Mouse (Mus musculus): Measurements from ENCODE around the gene Dolk. TPM values are rescaled to one million over a fixed set of nuclear protein-coding genes. Genes with fewer than 3 reads are reported as not detected.

Dolk gene
- total RNA-seq, 2 experiments from 2014 or later, result 8.7 to 11.2 TPM

Other genes starting within 250 kb of the Dolk start
- gene Wdr34, start 237.5 kb downstream of the Dolk start, total RNA-seq (2014; fragmentation: Nextera tagmentation), result 18.8 and 31.6 TPM in 2 replicates
- 8.5 and 14.7 TPM in 2 replicates for gene Wdr34, start 237.5 kb downstream of the Dolk start, total RNA-seq (2017)
- gene Set, start 229.0 kb downstream of the Dolk start, total RNA-seq (2014; fragmentation: Nextera tagmentation), result 403 and 560 TPM in 2 replicates
- 1,507 and 2,355 TPM in 2 replicates for gene Set, start 229.0 kb downstream of the Dolk start, total RNA-seq (2017)
- gene Pkn3, start 208.7 kb downstream of the Dolk start, total RNA-seq (2014; fragmentation: Nextera tagmentation), result 6.9 and 11.7 TPM in 2 replicates
- gene Pkn3, start 208.7 kb downstream of the Dolk start, total RNA-seq (2017), result 2.4 and 3.9 TPM in 2 replicates
- gene Zdhhc12, start 192.7 kb downstream of the Dolk start, total RNA-seq (2014; fragmentation: Nextera tagmentation), result 9.6 and 25.4 TPM in 2 replicates
- gene Zdhhc12, start 192.7 kb downstream of the Dolk start, total RNA-seq (2017), result 2.9 and 6.5 TPM in 2 replicates
- 33.7 and 37.8 TPM in 2 replicates for gene Zer1, start 161.7 kb downstream of the Dolk start, total RNA-seq (2014; fragmentation: Nextera tagmentation)
- gene Zer1, start 161.7 kb downstream of the Dolk start, total RNA-seq (2017), result 7.5 and 8.3 TPM in 2 replicates
- gene Tbc1d13, start 152.6 kb downstream of the Dolk start, total RNA-seq (2014; fragmentation: Nextera tagmentation), result 39.9 and 48.0 TPM in 2 replicates
- 22.5 and 36.4 TPM in 2 replicates for gene Tbc1d13, start 152.6 kb downstream of the Dolk start, total RNA-seq (2017)
- 20.8 and 22.3 TPM in 2 replicates for gene Endog, start 114.8 kb downstream of the Dolk start, total RNA-seq (2014; fragmentation: Nextera tagmentation)
- 1.3 and 6.3 TPM in 2 replicates for gene Endog, start 114.8 kb downstream of the Dolk start, total RNA-seq (2017)
- gene Spout1, start 107.9 kb downstream of the Dolk start, total RNA-seq (2014; fragmentation: Nextera tagmentation), result 43.4 and 53.4 TPM in 2 replicates
- 34.2 and 39.7 TPM in 2 replicates for gene Spout1, start 107.9 kb downstream of the Dolk start, total RNA-seq (2017)
- gene Kyat1, start 80.5 kb downstream of the Dolk start, total RNA-seq (2014; fragmentation: Nextera tagmentation), result 16.1 and 17.2 TPM in 2 replicates
- gene Kyat1, start 80.5 kb downstream of the Dolk start, total RNA-seq (2017), result 15.9 and 19.4 TPM in 2 replicates
- 14.4 and 14.9 TPM in 2 replicates for gene Lrrc8a, start 48.6 kb downstream of the Dolk start, total RNA-seq (2014; fragmentation: Nextera tagmentation)
- gene Lrrc8a, start 48.6 kb downstream of the Dolk start, total RNA-seq (2017), result 8.3 and 10.7 TPM in 2 replicates
- 2.2 TPM in 1 of 2 replicates, not detected in the other for gene Gm28035, start 45.8 kb downstream of the Dolk start, total RNA-seq (2014; fragmentation: Nextera tagmentation)
- gene Gm28035, start 45.8 kb downstream of the Dolk start, total RNA-seq (2017), result 0.09 TPM in 1 of 2 replicates, not detected in the other
- gene Phyhd1, start 20.1 kb downstream of the Dolk start, total RNA-seq (2014; fragmentation: Nextera tagmentation), result not detected in 2 replicates
- gene Phyhd1, start 20.1 kb downstream of the Dolk start, total RNA-seq (2017), result not detected in 2 replicates
- 1.8 and 15.1 TPM in 2 replicates for gene Gm28038, start 5.3 kb downstream of the Dolk start, total RNA-seq (2014; fragmentation: Nextera tagmentation)
- gene Gm28038, start 5.3 kb downstream of the Dolk start, total RNA-seq (2017), result not detected in 2 replicates
- 59.3 and 66.6 TPM in 2 replicates for gene Nup188, start 63 bp upstream of the Dolk start, total RNA-seq (2014; fragmentation: Nextera tagmentation)
- gene Nup188, start 63 bp upstream of the Dolk start, total RNA-seq (2017), result 25.8 and 29.8 TPM in 2 replicates
- 47.0 and 48.4 TPM in 2 replicates for gene Sh3glb2, start 73.0 kb upstream of the Dolk start, total RNA-seq (2014; fragmentation: Nextera tagmentation)
- 25.7 and 28.5 TPM in 2 replicates for gene Sh3glb2, start 73.0 kb upstream of the Dolk start, total RNA-seq (2017)
- 17.8 and 35.0 TPM in 2 replicates for gene Miga2, start 77.9 kb upstream of the Dolk start, total RNA-seq (2014; fragmentation: Nextera tagmentation)
- 8.0 and 11.4 TPM in 2 replicates for gene Miga2, start 77.9 kb upstream of the Dolk start, total RNA-seq (2017)
- 24.0 and 29.0 TPM in 2 replicates for gene Dolpp1, start 105.9 kb upstream of the Dolk start, total RNA-seq (2014; fragmentation: Nextera tagmentation)
- gene Dolpp1, start 105.9 kb upstream of the Dolk start, total RNA-seq (2017), result 16.3 and 19.7 TPM in 2 replicates
- 24.3 and 29.2 TPM in 2 replicates for gene Crat, start 129.5 kb upstream of the Dolk start, total RNA-seq (2014; fragmentation: Nextera tagmentation)
- gene Crat, start 129.5 kb upstream of the Dolk start, total RNA-seq (2017), result 11.2 and 16.0 TPM in 2 replicates
- gene Ptpa, start 129.7 kb upstream of the Dolk start, total RNA-seq (2014; fragmentation: Nextera tagmentation), result 228 and 237 TPM in 2 replicates
- 74.1 and 93.5 TPM in 2 replicates for gene Ptpa, start 129.7 kb upstream of the Dolk start, total RNA-seq (2017)
- not detected in 2 replicates for gene Ier5l, start 187.9 kb upstream of the Dolk start, total RNA-seq (2014; fragmentation: Nextera tagmentation)
- gene Ier5l, start 187.9 kb upstream of the Dolk start, total RNA-seq (2017), result 0.56 TPM in 1 of 2 replicates, not detected in the other

Data from megakaryocyte-erythroid progenitor cell, adult 5-6 weeks (primary cell).